Mouse (Mus musculus) forelimb bud, embryonic 11.5 days (tissue): ENCODE results near the gene Casp14.
"Not testable (repeated sequence)": the region's sequence is repeated elsewhere in the genome, so short reads cannot be mapped to it uniquely, and the experiment has no call there.

Experiments
- DNase-seq: peaks from one replicate; pipeline ENCODE4 v3.0.0-alpha.2; 2012; ENCODE audit warnings: low read depth, low spot score

Gene Casp14

DNA sequence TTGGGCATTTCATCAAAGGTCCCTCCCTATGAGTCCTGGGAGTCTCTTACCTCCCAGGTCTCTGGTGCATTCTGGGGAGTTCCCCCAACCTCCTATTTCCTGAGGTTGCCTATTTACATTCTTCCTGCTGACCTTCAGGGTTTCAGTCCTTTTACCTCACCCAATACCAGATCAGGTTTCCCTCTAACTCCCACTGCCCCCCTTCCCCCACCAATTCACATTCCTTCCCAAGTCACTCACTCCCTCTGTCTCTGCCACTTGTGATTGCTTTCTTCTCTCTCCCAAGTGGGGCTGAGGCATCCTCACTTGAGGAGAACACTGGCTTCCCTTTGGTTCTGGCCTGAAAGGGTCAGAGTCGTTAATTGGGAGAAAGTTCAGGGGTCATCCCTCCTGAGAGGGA is 48.0 kb downstream of the Casp14 start:
- DNase-seq: not testable (repeated sequence)

DNA sequence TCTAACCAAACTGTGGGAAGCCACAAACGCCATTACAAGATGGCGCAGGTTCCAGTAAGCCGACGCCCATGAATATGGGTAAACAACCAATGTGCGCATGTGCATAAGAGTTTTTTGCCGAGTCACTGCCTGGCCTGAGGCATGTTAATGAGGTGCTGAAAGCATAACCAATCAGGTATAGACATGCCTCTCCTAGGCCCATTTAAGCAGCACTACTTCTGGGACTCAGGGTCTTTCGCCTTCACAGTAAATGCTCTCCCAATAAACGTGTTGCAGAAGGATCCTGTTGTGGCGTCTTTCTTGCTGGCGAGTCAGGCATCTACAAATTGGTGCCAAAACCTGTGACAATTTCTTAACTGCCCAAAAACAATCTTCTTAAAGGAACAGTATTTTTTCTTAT is 51.4 kb downstream of the Casp14 start:
- DNase-seq: not testable (repeated sequence)

DNA sequence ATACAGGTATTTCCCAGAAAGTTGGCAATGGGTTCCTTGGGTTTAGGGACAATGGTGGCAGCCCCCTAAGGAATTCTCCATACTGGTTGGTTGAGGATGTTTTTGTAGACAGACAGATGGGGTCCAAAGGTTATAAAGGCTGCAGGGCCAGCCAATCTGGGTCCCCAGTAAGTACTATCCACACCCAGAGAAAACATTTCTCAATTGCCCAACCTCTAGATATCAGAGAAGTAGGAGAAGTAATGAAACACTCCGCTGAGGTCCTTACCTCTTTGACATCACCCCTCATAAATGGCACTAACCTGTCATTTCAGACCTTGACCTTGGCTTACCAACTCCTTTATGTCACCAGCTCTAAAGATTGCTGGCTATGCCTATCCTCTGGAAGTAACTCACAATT is 53.5 kb downstream of the Casp14 start:
- no peak for DNase-seq
